Mouse (Mus musculus): ENCODE measurements around the gene Ephb1.

Ephb1 gene

DNA sequence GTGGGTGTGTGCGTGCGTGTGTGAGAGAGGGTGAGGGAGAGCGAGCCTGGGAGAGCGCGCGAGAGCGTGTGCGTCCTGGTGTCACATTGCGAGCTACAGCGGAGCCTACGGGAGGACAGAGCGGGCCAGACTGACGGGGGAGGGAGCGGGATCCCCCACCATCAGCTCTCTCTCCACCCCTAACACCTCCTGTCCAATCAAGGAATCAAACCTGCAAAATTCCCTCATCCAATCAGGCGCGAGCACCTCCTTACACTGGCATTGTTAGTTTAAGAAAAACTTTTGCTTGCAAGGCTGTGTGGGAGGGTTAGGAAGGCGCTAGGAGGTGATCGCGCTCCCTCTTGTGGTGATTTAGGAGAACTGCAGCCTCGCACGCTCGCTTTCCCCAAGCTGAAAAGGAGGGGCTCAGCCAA is at the start of gene Ephb1:
TSS of gene Ephb1 (minus strand) at position 133 of the 413 bp plus-strand sequence.
- peak; percentile 97 for DNase-seq

DNA sequence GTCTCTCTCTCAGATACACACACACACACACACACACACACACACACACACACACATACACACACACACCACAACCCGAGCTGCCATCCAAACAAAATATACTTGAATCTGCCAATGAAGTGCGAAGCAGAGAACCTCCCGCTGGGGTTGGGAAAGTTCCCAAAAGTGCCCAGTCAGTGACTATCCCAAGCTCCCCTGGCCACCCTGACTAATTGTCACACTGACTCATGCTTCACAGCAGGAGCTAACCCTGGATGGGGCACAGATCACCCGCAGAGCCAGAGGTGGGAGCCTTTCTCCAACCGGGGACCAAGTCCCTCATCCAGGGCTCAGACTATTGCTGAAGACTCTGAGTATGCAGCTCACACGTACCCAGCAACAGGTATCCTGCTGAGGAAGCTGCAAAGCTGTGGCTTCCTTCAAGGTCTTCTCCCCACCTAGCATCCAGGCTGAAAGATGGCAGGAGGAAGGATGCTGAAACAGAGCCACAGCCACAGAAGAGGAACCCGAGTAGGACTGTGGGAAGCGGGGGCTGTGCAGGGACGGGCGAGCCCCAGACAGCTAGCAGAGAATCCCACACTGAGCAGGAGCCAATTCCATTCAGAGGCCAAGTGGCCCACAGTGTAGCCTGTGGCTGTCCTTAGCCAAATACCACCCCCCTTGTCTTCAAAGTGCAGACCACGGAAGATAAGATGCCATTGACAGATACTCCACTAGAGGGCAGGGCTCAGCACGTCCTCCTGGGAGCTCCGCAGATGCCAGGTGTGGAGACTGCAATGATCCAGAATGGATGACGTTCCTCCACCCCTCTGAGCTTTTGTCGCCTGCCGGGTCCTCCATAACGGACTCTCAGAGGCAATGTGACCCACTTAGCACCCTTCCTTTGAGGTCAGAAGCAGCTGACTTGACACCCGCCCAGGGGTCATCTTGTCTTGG is 48.9 kb upstream of the Ephb1 start:
- DNase-seq: peak; percentile 45

DNA sequence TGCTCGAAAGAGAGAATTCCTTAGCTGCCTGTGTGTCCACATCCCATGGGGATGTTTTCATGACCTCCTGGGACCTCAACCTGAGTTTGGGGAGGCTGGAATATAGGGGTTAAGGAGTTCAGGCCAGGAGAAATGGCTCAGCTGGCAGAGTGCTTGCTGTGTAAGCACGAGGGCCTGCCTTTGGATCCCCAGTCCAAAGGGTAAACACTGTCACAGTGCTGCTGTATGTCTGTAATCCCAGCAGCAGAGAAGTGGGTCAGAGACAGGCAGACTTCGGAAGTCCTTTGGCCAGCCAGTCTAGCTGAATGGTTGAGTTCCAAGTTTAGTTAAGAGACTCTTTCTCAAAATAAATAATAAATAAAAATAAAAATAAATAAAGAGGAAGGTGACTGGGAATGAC is 48.2 kb upstream of the Ephb1 start:
- DNase-seq: no peak

DNA sequence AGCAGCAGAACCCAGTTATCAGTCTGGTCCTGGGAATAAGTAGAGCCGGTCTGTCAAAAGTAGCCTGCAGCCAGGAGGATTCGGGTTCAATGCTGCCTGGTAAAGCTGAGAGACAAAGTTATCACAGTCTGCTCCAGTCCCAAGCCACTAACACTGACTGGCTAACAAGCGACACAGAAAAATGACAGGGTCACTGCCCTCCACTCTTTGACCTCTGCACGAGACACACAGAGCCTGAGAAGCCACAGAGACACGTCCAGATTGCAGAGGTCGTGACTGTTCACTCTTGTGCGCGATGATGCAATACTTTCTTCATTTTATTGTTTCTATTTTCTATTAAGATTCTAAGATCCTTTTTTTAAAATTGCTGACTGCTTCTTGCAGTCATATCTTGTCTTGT is 33.8 kb upstream of the Ephb1 start:
- no peak for DNase-seq

DNA sequence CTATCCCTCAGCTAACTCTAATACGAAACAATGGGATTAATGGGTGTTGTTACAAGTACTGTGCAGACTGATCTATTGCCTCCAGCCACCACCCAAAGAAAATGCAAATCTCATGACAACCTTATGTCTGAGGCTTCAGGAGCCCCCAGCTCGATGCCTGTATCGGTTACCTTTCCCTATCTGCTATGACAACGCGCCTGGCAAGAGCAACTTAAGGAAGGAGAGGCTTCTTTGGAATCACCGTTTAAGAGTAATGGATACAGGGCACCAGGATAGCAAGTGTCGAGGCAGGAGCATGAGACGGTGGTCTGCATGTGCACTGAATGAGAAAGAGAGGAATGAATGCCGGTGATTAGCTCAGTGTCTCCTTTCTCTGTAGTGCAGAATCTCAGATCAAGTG is 32.3 kb upstream of the Ephb1 start:
- DNase-seq: no peak

DNA sequence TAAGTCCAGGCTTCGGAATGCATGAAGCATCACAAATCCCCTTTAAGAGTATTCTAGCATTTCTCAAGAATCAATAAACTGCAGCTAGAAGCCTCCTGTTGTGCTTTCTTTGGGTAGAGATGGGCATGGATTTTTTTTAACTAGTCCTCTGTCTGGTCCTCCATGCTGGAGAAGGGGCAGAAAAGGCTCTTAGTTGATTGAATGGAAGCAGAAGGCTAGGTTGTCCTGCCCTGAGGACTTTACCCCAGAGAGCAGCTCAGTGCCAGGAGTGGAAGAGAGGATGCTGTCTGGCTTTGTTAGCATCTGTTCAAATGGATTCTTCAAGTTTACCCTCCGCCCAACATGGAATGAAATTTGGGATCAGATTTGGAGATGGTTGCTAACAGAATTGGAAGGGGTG is 25.7 kb upstream of the Ephb1 start:
- no peak for DNase-seq

DNA sequence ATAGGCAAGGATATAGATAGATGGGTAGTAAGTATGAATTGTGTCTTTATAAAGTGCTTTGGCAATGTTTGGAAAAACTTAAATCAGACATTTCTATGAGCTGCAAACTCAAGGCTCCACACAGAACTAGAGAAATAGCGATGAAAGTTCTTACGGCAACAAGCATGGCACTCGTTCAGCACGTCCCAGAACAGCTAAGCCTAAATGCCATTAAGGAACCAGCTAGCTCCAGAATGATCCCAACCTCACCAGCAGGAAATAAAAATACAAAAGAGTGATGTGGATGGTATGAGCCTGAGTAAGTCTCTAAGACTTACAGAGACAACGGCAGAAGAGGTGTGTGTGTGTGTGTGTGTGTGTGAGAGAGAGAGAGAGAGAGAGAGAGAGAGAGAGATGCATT is 20.2 kb upstream of the Ephb1 start:
- no peak for DNase-seq

DNA sequence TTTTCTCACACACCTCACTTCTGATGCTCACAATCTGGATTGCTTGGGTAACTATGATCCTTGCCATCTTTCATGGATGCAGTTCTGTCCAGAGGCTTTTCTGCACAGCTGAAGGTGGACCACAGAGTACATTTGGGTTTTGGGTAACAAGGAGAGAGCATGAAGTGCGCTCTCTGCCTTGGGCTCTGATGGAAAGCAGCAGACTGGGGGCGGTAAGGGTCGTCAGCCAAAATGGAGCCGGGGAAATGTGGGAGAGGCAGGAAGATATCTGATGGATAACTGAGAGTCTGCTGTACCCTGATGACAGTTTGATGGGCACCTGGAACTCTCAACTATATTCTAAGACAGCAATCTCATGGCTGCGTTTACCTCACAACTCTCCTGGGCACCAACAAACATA is 19.4 kb upstream of the Ephb1 start:
- DNase-seq: no peak

DNA sequence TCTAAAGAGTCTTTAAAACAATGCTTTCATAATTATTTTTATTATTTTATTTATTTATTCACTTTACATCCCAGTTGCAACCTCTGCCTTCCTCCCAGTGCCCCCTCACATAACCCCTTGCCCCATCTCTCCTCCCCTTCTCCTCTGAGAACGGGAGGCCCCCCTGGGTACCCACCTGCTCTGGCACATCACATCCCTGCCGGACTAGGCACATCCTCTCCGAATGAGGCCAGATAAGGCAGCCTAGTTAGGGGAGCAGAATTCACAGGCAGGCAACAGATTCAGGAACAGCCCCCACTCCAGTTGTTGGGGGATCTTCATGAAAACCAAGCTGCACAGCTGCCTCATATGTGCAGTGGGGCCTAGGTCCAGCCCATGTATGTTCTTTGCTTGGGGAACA is 17.4 kb upstream of the Ephb1 start:
- no peak for DNase-seq

DNA sequence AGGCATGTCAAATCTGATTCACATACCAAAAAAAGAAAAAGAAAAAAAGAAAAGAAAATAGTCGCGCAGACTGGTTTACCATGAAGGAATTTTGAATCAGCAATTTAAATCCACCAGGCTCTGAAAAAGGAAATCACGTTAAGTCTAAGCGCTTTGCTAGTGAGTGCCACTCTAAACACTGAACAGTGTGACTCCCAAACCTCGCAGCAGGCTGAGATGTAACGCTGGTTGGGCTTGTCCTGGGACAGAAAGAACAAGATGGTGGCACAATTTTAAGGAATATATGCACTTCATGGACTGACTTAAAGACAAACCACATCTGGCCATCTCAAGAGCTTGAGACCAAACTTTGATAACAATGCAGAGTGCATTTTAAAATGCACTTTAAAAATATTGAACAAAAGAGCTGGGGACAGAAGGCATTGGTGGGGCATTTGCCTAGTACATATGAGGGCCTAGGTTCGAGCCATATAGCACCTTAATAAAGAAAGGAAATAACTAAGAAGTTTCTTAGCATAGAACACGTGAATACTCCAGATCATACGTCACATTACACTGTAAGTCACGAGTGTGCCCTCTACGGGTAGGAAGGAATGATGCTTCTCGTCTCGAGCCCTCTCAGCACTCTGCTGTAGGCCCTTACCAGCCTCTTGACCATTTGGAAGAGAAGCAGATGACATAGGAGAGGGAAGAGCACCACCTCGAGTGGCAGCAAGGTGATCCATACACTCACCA is 16.7 kb upstream of the Ephb1 start:
- DNase-seq: no peak

DNA sequence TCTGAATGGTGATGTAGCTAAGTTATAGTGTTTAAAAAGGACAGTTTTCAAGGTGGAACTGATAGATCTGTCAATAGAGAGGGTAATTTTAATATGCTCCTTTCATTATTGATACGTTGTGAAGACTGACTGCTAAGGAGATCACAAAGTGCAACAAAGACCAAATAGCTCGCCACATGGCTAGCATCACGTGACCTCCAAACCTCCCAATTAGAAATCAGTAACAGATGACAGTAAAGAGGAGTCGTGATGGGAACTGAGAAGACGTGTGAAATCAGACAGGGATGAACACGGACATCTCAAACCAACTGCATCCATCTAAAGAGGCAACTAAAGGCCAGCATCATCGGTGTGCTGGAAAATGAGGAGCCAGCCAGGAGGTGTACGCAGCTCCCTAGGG is 15.6 kb upstream of the Ephb1 start:
- no peak for DNase-seq

DNA sequence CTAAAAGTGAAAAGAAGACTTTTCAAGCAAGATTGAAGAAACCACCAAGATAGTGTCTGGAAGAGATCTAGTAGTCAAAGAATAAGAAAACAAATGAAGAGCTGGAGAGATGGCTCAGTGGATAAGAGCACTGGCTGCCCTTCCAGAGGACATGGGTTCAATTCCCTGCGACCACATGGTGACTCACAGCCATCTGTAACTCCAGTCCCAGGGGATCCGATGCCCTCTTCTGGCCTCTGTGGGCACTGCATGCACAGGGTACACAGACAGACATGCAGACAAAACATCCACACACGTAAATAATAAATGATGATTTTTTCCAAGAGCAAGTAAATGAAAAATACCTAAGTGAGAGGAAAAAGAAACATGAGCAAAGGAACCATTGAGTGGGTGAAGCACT is 14.6 kb upstream of the Ephb1 start:
- DNase-seq: no peak

DNA sequence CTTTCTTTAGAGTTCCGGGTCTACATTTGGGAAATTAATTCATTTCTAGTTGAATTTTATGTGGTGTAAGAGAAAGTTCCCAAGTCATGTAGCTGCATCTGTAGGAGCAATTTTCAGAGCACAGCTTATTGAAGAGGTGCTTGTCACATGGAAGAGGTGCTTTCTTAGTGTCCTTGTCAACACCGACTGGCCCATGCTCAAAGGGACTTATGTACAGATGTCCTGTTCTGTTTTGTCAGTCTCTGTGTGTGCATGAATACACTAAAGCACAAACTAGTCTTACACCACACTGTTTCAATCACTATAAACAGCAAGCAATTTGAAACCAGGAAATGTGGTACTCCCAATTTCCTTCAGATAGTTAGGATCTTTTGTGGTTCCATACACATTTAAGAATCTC is 13.3 kb upstream of the Ephb1 start:
- no peak for DNase-seq

DNA sequence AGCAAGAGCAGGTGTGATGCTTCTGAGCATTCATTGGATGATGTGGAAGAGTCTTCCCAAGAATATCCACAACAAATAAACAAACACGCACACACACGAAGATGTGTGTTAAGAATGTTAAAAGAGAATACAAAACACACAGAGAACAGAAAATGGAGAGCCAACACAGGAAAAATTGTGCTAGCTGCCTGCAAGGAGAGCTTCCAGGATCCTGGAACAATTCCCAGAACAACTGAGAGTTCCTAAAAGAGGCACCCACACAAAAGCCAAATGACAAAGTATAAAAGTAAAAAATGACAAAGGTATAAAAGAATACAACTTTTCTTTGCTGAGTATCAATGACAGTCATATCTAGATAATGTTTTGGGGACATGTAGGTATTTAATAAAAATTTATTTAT is 11.0 kb upstream of the Ephb1 start:
- no peak for DNase-seq

DNA sequence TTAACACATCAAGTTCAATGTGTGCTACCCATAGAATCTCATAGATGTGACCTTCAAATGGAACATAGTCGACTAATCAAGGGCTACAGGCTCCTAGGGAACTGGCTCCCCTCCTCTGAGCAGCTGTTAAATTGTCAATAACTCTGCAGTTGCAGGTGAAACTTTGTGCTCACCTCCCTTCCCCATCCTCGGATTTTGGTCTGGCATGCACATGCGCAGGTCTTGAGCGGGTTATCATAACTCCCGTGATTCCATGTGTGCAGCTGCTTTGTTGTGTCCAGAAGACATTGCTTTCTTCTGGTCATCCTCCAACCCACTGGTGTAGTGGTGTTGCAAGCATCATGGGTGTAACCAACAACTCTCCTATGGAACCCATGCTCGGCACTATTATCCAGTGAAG is 4.8 kb upstream of the Ephb1 start:
- DNase-seq: no peak

DNA sequence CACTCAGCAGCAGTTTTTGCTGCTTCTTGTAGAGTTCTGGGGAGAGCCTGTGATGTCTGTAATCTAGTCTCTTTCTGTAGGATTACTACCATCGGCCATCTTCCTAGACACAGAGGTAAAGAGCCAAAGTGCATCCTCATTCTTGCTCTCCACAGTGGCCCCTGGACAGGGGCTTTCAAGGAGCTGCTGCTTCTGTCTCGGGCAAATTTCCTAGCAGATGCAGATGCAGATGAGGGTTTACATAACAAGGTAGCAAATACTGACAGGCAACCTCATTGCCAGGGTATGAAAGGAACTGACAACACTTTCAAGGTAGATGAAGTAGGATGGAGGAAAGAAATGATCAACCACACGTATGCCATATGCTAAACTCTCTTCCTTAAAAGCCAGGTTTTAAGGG is 4.2 kb upstream of the Ephb1 start:
- DNase-seq: no peak

DNA sequence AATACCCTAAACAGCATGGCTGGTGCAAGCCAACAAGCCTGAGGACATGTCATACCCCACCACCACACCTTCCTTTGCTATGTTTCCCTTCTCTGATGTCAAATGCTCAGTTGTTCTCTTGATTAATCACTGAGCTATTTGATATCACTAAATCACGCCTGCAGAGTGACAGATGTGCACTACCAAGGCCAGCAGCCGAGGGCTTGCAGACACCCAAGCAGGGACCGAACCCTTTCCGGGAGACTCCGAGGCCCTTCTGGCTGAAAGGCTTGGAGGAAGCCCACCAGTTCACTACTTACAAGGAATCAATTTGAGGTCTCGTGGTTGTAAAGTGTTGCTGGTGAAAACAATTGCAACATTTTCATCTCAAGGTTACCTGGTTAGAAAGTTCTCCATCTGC is 3.5 kb upstream of the Ephb1 start:
- no peak for DNase-seq

DNA sequence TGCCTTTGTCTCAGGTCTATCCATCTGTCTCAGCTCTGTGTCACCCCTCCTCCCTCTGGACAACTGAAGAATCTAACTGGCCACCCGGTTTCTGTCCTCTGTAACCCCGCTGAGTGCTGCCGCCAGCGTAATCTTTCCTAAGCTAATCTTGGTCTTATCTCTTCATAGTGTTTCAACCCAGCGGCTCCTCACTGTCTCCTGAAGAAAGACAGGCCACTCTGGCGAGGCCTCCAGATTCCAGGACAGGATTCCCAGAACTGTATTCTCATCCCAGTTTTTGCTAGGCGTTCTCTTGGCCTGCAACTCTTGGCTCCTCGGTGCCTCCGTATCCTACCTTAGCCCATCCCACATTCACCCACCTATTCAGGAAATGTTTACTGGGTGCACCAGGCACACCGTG is 2.0 kb upstream of the Ephb1 start:
- DNase-seq: no peak

DNA sequence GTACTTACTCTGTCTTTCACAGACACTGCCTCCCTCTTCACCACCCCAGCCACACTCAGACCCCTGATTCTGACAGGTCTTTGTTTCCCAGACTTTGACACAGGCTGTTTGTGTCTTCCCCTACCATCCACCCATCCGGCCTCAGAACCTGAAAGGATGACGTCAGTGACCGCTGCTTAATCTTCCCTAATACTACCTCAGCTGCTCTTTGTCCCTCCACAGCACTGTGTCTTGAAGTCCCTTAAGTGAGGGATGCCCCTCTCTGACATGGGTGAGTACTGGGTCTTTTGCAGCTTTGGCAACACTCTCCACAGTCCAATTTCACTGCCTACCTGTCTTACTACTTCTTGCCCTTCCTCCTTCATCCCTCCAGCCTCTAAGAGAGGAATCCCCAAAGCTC is 1.2 kb upstream of the Ephb1 start:
- DNase-seq: peak; percentile 40

DNA sequence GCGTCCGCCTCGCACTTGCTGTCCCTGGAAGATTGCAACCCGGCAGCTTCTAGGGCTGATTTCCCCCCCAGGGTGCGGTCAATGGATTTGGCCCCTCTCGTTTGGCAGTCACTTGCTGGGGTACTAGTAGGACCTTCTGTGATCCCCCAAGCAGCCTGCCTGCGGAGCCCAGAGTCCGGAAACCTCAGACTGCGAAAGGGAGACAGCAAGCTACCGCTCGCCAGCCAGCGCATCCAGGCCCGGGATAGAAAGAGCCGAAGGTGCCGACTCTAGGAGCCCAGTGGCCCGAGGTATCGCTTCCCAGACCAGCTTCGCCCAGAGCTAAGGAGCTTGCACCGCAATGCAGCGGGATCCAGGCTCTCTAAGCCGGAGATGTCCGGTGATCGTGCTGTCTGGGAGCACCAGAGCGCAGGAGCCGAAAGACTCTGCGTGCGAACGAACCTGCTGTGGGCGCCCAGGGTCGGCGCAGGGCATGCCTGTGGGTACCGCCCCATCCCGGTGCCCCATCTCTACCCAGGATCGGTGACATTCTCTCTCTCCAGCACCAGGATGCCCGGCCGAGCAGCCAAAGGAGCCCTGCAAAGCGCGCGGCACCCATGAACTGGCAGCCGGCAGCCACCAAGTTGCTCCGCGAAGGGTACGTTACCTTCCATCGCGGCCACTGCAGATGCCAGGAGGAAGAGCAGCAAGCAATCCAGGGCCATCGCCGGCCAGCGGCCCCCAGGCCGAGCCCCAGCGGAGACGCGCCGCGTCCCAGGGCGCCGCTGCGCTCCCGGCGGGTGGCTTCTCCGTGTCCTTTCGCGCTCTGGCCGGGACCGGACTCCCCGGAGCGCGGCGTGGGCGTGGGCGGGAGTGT is 629 bp downstream of the Ephb1 start:
- DNase-seq: peak; percentile 66

DNA sequence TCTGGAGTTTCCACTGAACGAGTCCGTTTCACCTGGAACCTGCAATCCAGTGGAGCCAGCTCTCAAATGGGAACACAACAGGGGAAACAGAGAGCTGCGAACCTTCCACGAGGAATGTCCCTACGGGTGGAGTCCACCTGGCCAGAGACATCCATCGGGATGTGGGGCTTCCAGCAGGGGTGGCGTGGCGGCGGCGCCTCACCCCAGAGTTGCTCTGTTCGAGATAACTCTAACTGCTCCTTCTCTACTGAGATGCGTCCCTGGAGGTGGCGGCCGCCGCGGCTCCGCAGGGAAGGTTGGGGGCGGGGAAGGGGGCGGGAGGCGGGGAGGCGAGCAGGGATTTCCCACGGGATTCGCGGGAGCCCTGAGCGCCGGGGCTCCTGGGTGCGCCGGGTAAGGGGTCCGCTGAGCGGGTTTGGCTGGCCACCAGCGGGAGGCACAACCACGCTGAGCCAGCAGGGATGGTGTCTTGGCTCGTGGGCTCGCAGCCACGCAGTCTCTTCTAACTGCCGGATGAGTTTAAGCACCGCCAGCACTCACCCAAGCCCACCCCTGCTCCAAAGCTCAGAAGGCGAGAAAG is 1.3 kb downstream of the Ephb1 start:
- peak; percentile 52 for DNase-seq

DNA sequence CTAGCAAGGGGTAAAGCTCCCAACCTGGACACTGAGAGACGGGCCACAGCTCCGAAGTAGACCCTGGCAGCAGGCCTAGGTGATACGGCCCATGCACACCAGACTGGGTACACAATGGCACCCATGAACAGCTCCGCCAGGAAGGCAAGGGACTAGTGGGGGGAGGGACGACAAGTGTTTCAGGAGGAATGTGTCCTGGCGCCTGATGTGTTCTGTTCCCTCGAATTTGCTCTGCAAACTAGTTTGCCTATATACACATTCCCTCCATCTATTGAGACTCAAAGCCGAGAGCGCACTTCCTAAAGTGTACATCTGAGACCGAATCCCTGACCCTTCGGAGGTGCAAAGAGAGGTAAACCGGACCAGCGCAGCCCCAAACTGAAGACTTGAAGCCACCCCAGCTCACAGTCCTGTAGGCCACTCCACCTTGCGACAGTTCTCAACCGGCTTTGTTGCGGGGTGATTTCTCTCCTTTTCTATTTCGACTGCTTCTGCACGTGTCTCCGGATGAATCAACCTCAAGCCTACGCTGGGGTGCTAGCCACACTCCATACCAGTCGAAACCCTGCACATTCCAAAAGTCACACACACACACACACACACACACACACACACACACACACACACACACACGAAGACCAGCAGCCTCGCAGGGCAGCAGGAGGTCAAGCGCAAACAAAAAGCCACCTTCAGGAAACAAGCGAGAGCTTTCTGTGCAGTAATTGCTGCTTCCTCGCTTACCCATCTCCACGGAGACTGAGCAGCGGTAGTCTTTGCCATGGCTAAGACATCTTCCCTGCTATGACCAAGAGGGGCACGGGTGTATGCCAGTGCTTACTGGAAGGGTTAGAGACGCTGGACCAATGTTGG is 2.1 kb downstream of the Ephb1 start:
- DNase-seq: peak; percentile 60

All from cerebellum, adult 9-11 months (tissue).